Mouse (Mus musculus): Measurements from ENCODE around the gene Prss33.
"Not testable (repeated sequence)": the region's sequence is repeated elsewhere in the genome, so short reads cannot be mapped to it uniquely, and the experiment has no call there.

The Prss33 gene

DNA sequence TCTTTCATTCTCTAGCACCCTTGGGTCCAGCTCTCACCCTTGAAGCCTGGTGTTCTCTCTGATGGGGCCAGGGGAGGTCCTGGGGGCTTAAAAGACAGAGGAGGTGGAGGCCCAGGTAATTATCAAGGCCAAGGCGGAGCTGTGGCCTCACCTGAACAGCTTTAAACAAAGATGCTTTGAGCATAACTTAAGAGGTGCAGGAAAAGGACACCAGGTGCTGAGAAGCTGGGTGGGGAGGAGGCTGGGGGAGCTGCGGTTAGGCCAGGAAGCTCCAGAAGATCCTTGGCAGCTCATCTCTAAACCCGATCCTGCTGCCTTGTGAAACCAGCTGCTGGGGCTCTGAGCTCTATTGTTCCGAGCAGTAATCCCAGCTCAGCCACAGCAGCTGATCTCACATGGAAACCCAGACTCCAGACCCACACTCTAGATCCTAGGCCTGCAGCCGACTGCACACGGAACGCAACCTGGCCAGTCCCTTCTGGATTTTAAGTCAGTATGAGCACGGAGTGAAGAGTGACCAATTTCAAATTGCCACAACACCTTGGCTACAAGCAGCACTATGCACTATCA is at the start of gene Prss33:
Gene Prss33 (minus strand): TSS at position 51 of the 570 bp plus-strand sequence.
- no peak for DNase-seq (ENCODE audit: low read depth in 1 of 2, low spot score in 2 of 2)

DNA sequence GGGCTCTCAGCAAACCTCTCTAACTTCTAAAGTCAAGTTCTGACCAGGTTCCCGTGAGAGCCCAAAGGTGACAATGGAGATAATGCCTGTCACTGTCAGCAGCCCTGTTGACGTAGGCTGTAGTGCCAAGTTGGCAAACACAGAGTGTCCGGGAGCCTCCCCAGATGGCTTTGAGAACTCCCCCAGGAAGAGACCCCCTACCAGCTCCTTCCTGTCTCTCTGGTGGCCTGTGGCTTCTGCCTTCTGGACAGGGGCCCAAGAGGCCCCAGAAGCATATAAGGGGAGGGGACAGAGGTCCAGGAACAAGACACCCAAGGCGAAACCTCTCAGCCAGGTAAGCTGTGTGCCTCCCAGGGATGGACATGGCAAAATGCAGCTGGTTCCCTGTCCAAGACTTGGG is 44.7 kb upstream of the Prss33 start, which contains the start of the genes Dcpp1 and Dcpp2:
Gene Dcpp1 (plus strand): TSS at position 301 of the 400 bp plus-strand sequence.
Gene Dcpp2 (plus strand): TSS at position 305 of the 400 bp plus-strand sequence.
- not testable (repeated sequence) for DNase-seq (ENCODE audit: low read depth in 1 of 2, low spot score in 2 of 2)

DNA sequence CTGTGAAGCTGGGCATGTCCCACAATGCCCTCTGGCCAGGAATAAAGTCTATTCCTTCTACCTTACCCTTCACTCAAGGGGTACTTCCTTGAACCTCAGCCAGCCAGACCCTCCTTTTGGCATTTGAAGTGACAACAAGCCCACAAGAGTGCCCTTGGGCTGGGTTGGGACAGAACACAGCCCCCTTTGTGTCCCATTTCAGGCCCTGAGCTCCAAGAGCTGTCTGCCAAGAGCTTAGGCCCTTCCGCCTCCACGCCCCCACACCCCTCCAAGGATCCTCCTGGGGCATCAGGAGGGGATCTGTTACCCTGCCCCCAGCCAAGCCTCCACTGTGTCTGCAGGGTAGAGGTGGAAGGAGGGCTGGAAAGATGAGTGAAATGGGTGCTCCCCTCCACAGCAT is 41.3 kb upstream of the Prss33 start:
- DNase-seq (ENCODE audit: low read depth in 1 of 2, low spot score in 2 of 2): no peak

DNA sequence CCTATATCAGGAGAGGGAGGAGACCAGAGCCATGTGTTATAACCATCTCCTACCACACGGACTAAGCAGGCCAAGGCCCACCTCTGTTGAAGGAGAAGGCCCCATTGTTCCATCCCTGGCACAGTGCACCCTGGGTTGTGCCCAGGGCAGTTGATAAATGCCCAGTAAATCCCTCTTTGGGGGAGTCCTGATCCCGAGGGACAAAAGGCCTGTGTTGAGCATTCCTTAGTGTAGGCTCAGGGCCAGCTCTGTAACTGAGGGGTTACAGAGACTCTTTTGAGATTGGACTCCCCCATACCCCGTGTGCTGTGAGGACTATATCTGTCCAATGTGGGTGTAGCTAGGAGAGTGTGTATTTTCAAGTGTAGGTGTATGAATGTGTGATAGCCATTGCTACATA is 40.9 kb upstream of the Prss33 start:
- DNase-seq (ENCODE audit: low read depth in 1 of 2, low spot score in 2 of 2): no peak

DNA sequence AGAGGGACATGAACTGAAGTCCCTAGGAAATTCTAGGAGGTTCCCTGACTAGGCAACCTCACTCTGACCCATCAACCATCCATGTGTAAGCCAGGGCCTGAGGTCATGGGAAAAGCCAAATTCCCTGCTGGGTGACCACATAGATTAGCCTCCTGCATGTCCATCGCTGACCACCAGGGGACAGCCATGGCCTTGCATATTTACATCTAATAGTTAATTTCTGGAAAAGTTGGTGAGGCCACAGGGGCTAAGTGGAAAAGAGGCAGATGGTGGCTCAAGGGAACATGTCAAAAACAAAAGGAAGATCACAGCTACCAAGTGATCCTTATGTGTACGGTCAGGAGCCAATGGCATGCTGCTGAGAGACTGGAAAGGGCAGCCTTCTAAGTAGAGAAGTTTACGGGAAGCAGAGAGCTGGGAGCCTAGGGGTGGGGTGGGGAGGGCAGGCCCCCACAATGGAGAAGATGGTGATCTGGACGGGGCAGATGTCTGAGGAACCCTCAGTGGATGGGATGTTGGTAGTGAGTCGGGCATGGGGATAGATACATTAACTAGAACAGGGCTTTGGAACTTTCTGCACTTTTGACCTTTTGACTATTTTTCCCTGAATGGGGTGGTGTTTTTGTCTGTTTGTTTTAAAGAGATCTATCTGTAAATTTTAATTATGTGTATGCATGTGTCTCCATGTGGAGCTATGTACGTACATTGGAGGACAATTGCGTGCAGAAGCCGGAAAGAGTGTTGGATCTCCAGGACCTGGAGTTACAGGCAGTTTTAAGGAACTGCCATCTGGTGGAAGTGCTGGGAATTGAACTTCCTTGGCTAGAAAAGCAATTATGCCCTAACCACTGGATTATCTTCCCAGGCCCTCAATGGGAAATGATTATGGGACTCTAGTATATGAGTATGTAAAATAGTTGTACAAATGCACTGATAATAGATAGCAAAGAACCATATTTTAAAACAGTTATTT is 38.3 kb upstream of the Prss33 start:
- DNase-seq (ENCODE audit: low read depth in 1 of 2, low spot score in 2 of 2): no peak

DNA sequence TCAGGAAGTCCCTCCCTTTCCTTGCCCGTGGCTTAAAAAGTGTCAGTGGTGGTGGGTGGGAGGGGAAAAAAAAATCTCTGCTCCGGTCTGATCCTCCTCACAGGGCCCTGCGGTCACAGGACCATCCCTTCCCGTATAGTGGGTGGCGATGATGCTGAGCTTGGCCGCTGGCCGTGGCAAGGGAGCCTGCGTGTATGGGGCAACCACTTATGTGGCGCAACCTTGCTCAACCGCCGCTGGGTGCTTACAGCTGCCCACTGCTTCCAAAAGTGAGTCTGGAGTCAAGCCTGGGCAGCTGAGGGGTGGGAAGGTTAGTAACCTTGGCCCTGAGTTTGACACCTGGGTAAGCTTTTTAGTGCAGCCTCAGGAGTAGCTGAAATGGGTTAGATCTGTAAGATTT is 32.7 kb upstream of the Prss33 start:
- peak; percentile 22 to 56 for DNase-seq (ENCODE audit: low read depth in 1 of 2, low spot score in 2 of 2)

DNA sequence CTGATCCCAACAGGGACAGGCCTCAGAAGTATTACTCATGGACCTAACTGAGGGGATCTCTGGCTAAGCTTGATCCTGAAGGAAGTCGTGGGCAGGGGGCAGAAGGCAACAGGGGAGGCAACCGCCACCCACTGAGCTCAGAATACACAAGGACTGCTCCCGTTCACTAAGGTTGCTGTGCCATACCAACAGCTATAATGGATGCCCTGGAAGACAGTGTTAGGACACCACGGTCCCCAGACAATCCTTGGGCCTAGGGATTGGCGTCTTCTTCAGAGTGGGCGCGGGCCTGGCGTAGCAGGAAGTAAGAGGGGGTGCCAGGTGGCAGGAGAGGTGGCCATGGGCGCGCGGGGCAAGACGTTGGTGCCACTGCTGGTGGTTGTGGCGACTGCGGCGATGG is 31.9 kb upstream of the Prss33 start, which contains the start of gene Prss21:
Gene Prss21 (plus strand): TSS at position 301 of the 400 bp plus-strand sequence.
- DNase-seq (ENCODE audit: low read depth in 1 of 2, low spot score in 2 of 2): no peak

DNA sequence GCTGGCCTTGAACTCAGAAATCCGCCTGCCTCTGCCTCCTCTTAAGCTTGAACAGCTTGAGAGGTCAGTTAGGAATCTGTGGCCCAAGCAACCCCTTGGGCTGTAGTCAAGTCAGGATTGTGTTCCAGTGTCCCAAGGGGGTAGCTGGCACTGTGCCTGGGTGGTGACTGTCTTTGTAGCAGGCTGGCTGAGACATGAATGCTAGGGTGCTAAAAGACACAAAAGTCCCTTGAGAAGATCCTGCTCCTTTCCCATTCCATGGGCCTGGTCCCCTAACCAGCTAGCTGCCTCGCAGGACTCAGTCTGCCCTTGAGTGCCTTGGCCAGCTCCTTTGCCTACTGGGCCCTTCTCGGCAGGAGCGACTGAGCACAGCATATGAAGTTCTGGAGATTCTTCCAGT is 27.1 kb upstream of the Prss33 start:
- DNase-seq (ENCODE audit: low read depth in 1 of 2, low spot score in 2 of 2): no peak

DNA sequence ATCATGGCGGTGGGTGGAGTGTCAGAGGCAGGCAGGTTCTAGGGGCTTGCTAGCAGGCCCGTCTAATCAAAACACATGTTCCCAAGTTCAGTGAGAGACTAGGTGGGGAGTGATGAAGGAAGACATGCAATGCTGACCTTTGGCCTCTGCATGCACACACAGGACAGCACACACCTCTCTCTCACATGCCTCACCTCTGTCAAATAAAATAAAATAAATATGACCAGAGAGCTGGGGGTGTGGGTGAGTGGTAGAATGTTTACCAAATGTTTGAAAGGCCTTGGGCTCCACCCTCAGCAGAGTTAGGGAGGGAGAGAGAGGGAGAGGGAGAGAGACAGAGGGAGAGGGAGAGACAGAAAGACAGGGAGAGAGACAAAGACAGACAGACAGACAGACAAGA is 22.1 kb upstream of the Prss33 start:
- no peak for DNase-seq (ENCODE audit: low read depth in 1 of 2, low spot score in 2 of 2)

DNA sequence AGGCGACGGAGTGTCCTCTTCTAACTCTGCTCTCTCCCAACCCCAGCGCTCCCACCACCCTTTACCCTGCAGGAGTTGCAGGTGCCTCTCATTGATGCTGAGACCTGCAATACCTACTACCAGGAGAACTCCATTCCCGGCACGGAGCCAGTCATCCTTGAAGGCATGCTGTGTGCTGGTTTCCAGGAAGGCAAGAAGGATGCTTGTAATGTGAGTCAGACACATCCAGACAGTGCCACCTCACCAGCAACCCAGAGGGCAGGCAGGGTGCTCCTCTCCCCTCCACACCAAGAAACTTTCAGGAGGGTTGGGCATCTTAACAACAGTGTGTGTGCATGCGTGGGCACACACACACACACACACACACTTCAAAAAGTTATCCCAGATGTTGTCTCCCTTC is 21.3 kb upstream of the Prss33 start:
- DNase-seq (ENCODE audit: low read depth in 1 of 2, low spot score in 2 of 2): no peak

DNA sequence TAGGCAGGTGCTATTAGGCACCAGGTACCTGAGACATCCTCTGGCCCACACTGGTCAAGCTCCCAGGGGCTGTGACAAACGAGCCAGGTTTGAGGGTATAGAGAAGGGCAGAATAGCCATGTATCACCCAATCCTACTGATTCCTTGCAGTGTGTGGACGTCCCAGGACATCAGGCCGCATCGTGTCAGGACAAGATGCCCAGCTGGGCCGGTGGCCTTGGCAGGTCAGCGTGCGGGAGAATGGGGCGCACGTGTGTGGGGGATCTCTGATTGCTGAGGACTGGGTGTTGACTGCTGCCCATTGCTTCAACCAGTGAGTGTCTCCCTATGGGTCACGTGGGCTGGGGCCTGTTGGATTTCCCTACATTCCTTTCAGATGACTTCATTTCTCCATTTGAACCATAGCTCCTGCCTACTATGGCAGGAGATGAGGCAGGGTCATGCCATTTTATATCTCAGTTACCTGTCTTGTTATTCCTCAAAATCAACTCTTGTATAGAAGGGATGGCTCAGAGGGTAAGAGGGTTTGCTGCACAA is 18.4 kb upstream of the Prss33 start:
- DNase-seq (ENCODE audit: low read depth in 1 of 2, low spot score in 2 of 2): no peak

DNA sequence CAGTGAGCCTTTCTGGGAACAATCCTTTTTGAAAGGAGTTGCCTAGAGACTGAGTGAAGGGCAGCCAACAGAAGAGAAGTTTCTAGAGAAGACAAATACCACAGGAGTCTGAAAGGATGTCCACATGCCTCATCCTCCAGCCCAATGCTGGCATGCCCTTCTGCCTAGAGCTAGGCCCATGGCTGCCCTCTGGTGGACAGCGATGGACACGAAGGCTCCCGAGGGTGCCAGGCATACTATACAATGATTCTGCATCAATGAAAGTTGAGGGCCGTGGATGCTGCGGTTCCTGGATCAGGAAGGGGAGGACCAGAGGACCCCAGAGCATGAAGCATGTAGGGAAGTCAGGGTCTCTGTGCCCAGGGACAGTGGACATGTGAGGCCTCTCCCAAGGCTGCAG is 17.4 kb upstream of the Prss33 start:
- DNase-seq (ENCODE audit: low read depth in 1 of 2, low spot score in 2 of 2): peak in 1 of 2 experiments; percentile 44

DNA sequence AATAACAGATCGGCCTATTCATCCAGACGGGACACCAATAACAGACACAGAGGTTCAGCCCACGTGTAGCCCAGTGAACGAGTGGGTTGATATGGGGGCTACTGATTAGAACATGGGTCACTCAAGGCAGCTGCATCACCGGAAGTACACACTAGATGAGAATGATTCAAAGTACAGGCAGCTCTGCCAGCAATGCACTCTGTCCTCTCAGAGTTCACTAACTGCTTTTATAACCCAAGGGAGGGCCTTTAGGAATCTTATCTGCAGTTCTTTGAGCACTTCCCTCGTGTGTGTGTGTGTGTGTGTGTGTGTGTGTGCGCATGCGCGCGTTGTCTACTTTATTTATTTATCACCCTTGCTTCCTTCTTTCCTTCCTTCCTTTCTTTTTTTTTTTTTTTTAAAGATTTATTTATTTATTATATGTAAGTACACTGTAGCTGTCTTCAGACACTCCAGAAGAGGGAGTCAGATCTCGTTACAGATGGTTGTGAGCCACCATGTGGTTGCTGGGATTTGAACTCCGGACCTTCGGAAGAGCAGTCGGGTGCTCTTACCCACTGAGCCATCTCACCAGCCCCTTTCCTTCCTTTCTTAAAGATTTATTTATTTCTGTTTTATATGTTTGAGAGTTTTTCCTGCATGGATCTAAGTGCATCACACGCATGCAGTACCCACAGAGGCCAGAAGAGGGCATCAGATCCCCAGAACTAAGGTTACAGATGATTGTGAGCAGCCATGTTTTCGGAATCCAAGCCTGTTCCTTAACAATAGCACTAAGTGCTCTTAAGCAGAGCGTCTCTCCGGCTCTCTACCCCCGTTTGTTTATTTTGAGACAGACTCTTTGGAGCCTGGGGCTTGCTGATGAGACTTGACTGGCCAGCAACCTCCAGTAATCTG is 15.2 kb upstream of the Prss33 start:
- peak in 1 of 2 experiments; percentile 50 for DNase-seq (ENCODE audit: low read depth in 1 of 2, low spot score in 2 of 2)

DNA sequence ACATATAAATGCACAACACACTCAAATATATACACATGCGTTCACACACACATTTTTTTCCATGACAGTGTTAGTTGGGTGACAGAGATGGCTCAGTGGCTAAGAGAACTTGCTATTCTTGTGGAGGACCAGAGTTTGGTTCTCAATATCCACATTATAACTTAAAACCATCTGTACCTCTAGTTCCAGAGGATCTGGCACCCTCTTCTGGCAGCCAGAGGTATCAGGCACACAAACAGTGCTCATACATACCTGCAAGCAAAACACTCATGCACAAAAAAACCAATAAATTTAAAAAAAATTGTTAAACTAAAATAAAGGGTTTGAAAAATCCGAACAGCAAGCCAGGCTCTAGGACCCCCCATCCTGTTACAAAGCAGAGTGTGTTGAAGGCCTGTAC is 14.2 kb upstream of the Prss33 start:
- DNase-seq (ENCODE audit: low read depth in 1 of 2, low spot score in 2 of 2): no peak

DNA sequence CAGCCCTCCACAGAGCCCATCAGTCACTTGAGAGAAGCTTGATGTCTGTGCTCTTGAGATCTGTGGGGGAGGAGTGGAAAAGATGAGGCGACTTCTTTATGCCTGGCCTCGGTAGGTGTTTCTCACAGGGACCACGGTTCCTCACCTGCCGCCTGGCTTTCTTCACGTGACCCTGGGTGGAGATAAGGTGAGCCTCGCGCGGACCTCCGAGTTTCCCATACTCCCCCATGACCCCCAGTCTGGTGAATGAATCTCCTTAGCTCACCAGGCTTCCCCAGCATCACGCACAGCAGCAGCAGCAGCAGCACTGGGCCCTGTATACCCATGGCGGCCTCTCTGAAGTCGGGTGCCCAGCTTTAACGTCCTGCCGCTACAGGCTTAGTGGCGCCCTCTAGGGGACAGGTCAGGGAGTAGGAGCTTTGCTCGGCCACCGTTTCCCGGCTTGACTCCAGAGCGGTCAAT is 8.0 kb upstream of the Prss33 start, which contains the start of the genes Prss32 and Prss41:
Gene Prss32 (plus strand): TSS at position 44 of the 462 bp plus-strand sequence.
Gene Prss41 (minus strand): TSS at position 361 of the 462 bp plus-strand sequence.
- peak in 1 of 2 experiments; percentile 43 for DNase-seq (ENCODE audit: low read depth in 1 of 2, low spot score in 2 of 2)

DNA sequence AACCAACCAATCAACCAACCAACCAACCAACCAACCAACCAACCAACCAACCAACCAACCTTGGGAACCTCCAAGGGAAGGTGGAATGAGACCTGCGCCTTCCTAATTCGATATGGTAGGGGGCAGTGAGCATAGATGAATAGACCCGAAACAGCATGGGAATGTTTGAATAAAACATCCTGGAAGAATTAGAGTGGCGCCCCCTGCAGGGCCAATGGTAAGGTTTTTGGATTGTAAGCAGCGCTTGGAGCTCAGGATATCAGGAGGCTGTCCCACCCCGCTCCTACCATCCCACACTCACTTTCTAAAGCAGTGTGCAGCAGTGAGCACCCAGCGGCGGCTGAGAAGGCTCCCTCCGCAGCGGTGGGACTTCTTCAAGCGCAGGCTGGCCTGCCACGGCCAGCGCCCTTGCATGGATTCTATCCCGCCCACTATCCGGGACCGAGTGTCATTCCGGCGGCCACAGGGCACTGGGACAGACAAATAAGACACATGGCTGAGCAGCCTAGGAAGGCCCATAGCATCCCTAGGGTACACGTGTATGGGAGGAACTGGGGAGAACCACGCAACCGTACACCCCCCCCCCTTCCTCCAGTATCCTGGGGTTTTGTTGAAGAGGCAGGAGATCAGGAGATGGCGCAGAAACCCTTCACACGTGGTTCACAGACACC is 7.4 kb upstream of the Prss33 start:
- no peak for DNase-seq (ENCODE audit: low read depth in 1 of 2, low spot score in 2 of 2)

DNA sequence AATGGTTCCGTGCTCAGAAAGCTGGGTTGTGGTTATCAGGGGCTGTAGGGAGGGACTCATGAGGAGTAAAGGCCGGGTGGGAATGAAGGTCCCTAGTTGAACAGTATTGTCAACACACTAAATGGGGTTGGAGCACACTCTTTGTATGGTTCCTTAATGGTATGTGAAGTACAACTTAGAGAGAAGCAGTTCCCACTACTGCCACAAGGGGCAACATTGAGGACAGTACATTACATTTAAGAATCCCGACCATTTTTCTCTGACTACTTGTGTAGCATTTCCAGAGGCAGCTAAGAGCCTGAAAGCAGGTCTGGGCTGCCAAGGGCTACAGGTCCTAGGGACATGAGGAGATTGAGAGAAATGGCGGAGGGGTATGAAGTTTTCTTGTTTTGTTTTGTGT is 5.3 kb upstream of the Prss33 start:
- DNase-seq (ENCODE audit: low read depth in 1 of 2, low spot score in 2 of 2): peak in 1 of 2 experiments; percentile 47

DNA sequence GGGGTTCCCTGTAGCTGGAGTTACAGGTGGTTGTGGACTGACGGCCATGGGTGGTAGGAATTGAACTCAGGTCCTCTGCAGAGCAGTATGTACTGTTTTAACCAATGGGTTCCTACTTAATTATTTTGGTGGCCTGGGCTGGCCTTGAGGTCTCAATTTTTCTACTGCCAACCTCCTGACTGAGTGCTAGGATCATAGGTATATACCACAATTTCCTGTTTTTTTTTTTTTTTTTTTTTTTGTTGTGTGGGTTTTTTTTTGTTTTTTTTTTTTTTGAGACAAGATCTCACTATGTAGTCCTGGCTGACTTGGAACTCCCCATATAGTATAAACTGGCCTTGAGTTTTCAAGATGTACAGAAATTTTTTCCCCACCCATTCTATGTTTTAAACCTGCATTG is 4.7 kb downstream of the Prss33 start:
- no peak for DNase-seq (ENCODE audit: low read depth in 1 of 2, low spot score in 2 of 2)

DNA sequence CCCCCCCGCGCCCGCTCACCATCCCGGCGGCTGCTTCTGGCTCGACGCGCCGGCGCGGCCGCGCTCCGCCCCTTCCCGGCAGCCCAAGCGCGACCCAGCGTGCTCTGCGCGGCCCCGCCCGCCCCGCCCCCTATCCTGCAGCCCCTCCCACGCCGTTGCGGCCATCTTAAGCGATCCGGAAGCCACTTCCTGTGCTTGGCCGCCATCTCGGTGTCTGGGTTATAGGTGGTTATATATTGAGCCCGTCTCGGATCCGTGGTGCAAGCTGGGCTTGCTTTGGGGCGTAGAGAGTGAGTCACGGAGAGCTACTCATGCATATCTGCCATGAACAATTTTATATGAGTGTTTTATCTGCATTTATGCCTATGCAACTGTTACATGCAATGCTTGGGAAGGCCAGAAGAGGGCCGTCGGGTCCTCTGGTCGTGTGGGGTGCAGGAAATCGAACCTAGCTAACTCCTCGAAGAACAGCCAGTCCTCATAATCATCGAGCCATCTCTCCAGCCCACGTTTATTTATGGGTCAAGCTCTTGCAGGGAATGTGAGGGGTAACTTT is 6.7 kb downstream of the Prss33 start, which contains the start of gene Elob:
Gene Elob (minus strand): TSS at position 73 of the 556 bp plus-strand sequence.
- DNase-seq (ENCODE audit: low read depth in 1 of 2, low spot score in 2 of 2): peak; percentile 46 to 74
